In genomic region chr1:22620827-22621226, GRCm38 (mm10) we compare ENCODE assay signal across 22 mouse cellular contexts.
A peak's percentile ranks its signal among the peaks of the same experiment; 100 is the strongest.
DNase-seq lines count a peak whose midpoint lies in the region; ATAC-seq and TF ChIP-seq lines count a peak whose summit lies in the region.
"Had no signal": no experiment of that assay in that cellular context is flagged by ENCODE, and none has a peak within 500 bp of the region (broad histone marks: within the 10 kb centered on the region; RNA-seq: fewer than 3 reads in every experiment).

No protein-coding gene starts in this region.

- no peaks in the 10 kb centered on the region for H3K9me3 ChIP-seq in embryonic facial prominence, embryonic 11.5 days (replicated peaks; ENCODE audit: control insufficient read depth, low read length)
- 0 out of 2 replicates have a peak, but pooled peaks cover 3% of the 10 kb centered on the region for H3K9me3 ChIP-seq in embryonic facial prominence, embryonic 10.5 days
- no peaks in the 10 kb centered on the region; the same call in 1 of the 2 replicates for H3K9me3 ChIP-seq in liver, embryonic 14.5 days (ENCODE audit: control insufficient read depth, low read length)
- H3K9me3 ChIP-seq: embryonic facial prominence, embryonic 13.5 days; forebrain, embryonic 12.5 days; hindbrain, embryonic 15.5 days had no signal

- H3K4me1 ChIP-seq in embryonic facial prominence, embryonic 11.5 days (ENCODE audit: control insufficient read depth, insufficient read depth, low read length), result no peaks in the 10 kb centered on the region
- peaks cover 3% of the 10 kb centered on the region; the same call in 1 of the 2 replicates for H3K4me1 ChIP-seq in embryonic facial prominence, embryonic 10.5 days
- H3K4me1 ChIP-seq in liver, embryonic 14.5 days (replicated peaks; ENCODE audit: control insufficient read depth in 2 of 2, insufficient read depth in 2 of 2, low read length in 1 of 2), result 0 out of 4 replicates have a peak, but pooled peaks cover 0 to 2% of the 10 kb centered on the region in 2 experiments
- H3K4me1 ChIP-seq: embryonic facial prominence, embryonic 13.5 days; forebrain, embryonic 12.5 days; hindbrain, embryonic 15.5 days had no signal

- TF ChIP-seq EP300 in liver, embryonic 14.5 days (IDR thresholded peaks at IDR 0.05; ENCODE audit: low read depth), result no peak

- no peak for ATAC-seq in embryonic facial prominence, embryonic 11.5 days (replicated peaks; ENCODE audit: insufficient number of reproducible peaks, low FRiP score, low TSS enrichment, low read depth)
- ATAC-seq in liver, embryonic 14.5 days (ENCODE audit: insufficient read depth), result 0 out of 2 replicates have a peak, but pooled peaks have one; percentile 53
- ATAC-seq: activated CD4-positive, CD25-positive, alpha-beta regulatory T cell, adult 4 months; forebrain, embryonic 16.5 days; intestine, postnatal 0 days; Patski had no signal

- peak; percentile 6 for DNase-seq in embryonic facial prominence, embryonic 11.5 days (ENCODE audit: low spot score)
- no peak for DNase-seq in embryonic facial prominence, embryonic 10.5 days (ENCODE audit: low spot score)
- peak; percentile 27 for DNase-seq in brain, adult 2 months (ENCODE audit: low read depth, low spot score)
- peak; percentile 7 for DNase-seq in embryo, embryonic 11 days
- peak; percentile 4 to 13 (median 11) for DNase-seq in liver, embryonic 14.5 days (ENCODE audit: low read depth in 3 of 3, low spot score in 3 of 3)
- no peak for DNase-seq in urinary bladder, adult 2 months (ENCODE audit: low spot score)
- no peak for DNase-seq in testis, postnatal 10 days (ENCODE audit: low spot score)
- DNase-seq in heart, postnatal 36 days, result no peak
- DNase-seq: adrenal gland, postnatal 14 days; cerebellum, postnatal 10 days; gastrocnemius, adult 2 months; gastrocnemius, postnatal 36 days; heart, adult 11 months; heart, postnatal 10 days had no signal

- H3K36me3 ChIP-seq in embryonic facial prominence, embryonic 11.5 days (replicated peaks; ENCODE audit: control insufficient read depth, insufficient read depth, low read depth, low read length), result no peaks in the 10 kb centered on the region
- no peaks in the 10 kb centered on the region for H3K36me3 ChIP-seq in embryonic facial prominence, embryonic 10.5 days (replicated peaks)
- no peaks in the 10 kb centered on the region for H3K36me3 ChIP-seq in liver, embryonic 14.5 days (replicated peaks; ENCODE audit: control insufficient read depth, insufficient read depth, low read depth)
- H3K36me3 ChIP-seq: embryonic facial prominence, embryonic 13.5 days; forebrain, embryonic 12.5 days; hindbrain, embryonic 15.5 days had no signal

- H3K4me3 ChIP-seq in embryonic facial prominence, embryonic 11.5 days (ENCODE audit: low read depth, low read length), result no peak overlapping the region
- H3K4me3 ChIP-seq in embryonic facial prominence, embryonic 10.5 days, result no peak overlapping the region
- H3K4me3 ChIP-seq in liver, embryonic 14.5 days (ENCODE audit: insufficient read depth in 1 of 2, low read depth in 2 of 2, low read length in 2 of 2), result no peak overlapping the region
- H3K4me3 ChIP-seq: embryonic facial prominence, embryonic 13.5 days; forebrain, embryonic 12.5 days; gastrocnemius, adult 2 months; hindbrain, embryonic 15.5 days had no signal

- intact Hi-C loops in heart, postnatal 36 days (cut with DNase I), result no loop called here

- no peak overlapping the region for H3K27ac ChIP-seq in embryonic facial prominence, embryonic 11.5 days (replicated peaks; ENCODE audit: low read depth, low read length)
- no peak overlapping the region for H3K27ac ChIP-seq in embryonic facial prominence, embryonic 10.5 days (replicated peaks)
- H3K27ac ChIP-seq in liver, embryonic 14.5 days, result no peak overlapping the region
- H3K27ac ChIP-seq: embryonic facial prominence, embryonic 13.5 days; forebrain, embryonic 12.5 days; gastrocnemius, adult 2 months; hindbrain, embryonic 15.5 days had no signal

- 44% methylated on average over 8 of the region's 8 CpGs for WGBS in embryonic facial prominence, embryonic 11.5 days
- 48% methylated on average over 8 of the region's 8 CpGs for WGBS in embryonic facial prominence, embryonic 10.5 days
- 56% methylated on average over 8 of the region's 8 CpGs for WGBS in liver, embryonic 14.5 days (ENCODE audit: insufficient replicate concordance)

- H3K27me3 ChIP-seq in embryonic facial prominence, embryonic 11.5 days (ENCODE audit: control insufficient read depth, insufficient read depth, low read length), result no peaks in the 10 kb centered on the region
- H3K27me3 ChIP-seq in embryonic facial prominence, embryonic 10.5 days (replicated peaks; ENCODE audit: low read depth, poor library complexity, severe bottlenecking), result no peaks in the 10 kb centered on the region
- no peaks in the 10 kb centered on the region for H3K27me3 ChIP-seq in liver, embryonic 14.5 days (ENCODE audit: control insufficient read depth, insufficient read depth, low read length)
- H3K27me3 ChIP-seq: CH12.LX; embryonic facial prominence, embryonic 13.5 days; forebrain, embryonic 12.5 days; hindbrain, embryonic 15.5 days; Patski had no signal

- no peak overlapping the region for H3K4me2 ChIP-seq in embryonic facial prominence, embryonic 11.5 days (ENCODE audit: low read depth, low read length)
- H3K4me2 ChIP-seq in liver, embryonic 14.5 days (ENCODE audit: low read depth), result no peak overlapping the region
- H3K4me2 ChIP-seq: embryonic facial prominence, embryonic 13.5 days; forebrain, embryonic 12.5 days; hindbrain, embryonic 15.5 days had no signal

- no peak for TF ChIP-seq CTCF in liver, embryonic 14.5 days (IDR thresholded peaks at IDR 0.05; ENCODE audit: low read depth)

- no peak overlapping the region for H3K9ac ChIP-seq in embryonic facial prominence, embryonic 11.5 days (replicated peaks; ENCODE audit: low read length)
- no peak overlapping the region for H3K9ac ChIP-seq in liver, embryonic 14.5 days (replicated peaks)
- H3K9ac ChIP-seq: embryonic facial prominence, embryonic 13.5 days; forebrain, embryonic 12.5 days; hindbrain, embryonic 15.5 days had no signal

Comparison
In these comparisons a context has a peak if more than half of its experiments do, and no peak if none do; other contexts are left out.
1. DNase-seq: peak in embryonic facial prominence, embryonic 11.5 days (single experiment), brain, adult 2 months (single experiment), embryo, embryonic 11 days (single experiment) and liver, embryonic 14.5 days (3 of 3); none in embryonic facial prominence, embryonic 10.5 days (single experiment), urinary bladder, adult 2 months (single experiment), testis, postnatal 10 days (single experiment) and heart, postnatal 36 days (0 of 2).